Mouse (Mus musculus): ENCODE data around the gene Necab2.

The Necab2 gene

GRCm38 (mm10) chr8:119428766-119429327, 17.7 kb upstream of the Necab2 start:
- DNase-seq = no peak

- DNase-seq = no peak
These were observed 17.0 kb upstream of the Necab2 start for GRCm38 (mm10) chr8:119429552-119429951.

- no peak for DNase-seq
These were observed 16.3 kb upstream of the Necab2 start for GRCm38 (mm10) chr8:119430250-119430649.

- DNase-seq = no peak
These were observed 15.8 kb upstream of the Necab2 start for GRCm38 (mm10) chr8:119430690-119431089.

- no peak for DNase-seq
These were observed 14.1 kb upstream of the Necab2 start for GRCm38 (mm10) chr8:119432372-119432771.

- DNase-seq = no peak
These were observed 12.8 kb upstream of the Necab2 start, which contains the start of gene Osgin1 for GRCm38 (mm10) chr8:119433582-119434174. TSS of gene Osgin1 (plus strand) at chr8:119434124.

- no peak for DNase-seq
These were observed 11.9 kb upstream of the Necab2 start for GRCm38 (mm10) chr8:119434569-119434968.

- no peak for DNase-seq
These were observed 11.0 kb upstream of the Necab2 start for GRCm38 (mm10) chr8:119435527-119435926.

GRCm38 (mm10) chr8:119436331-119436730, 10.2 kb upstream of the Necab2 start:
- no peak for DNase-seq

- no peak for DNase-seq
These were observed 9.6 kb upstream of the Necab2 start for GRCm38 (mm10) chr8:119436933-119437332.

- DNase-seq = peak in 1 of 2 experiments; percentile 48
These were observed 9.0 kb upstream of the Necab2 start for GRCm38 (mm10) chr8:119437506-119437905.

GRCm38 (mm10) chr8:119438876-119439275, 7.6 kb upstream of the Necab2 start:
- DNase-seq = no peak

- DNase-seq = no peak
These were observed 7.1 kb upstream of the Necab2 start for GRCm38 (mm10) chr8:119439424-119439823.

- no peak for DNase-seq
These were observed 6.6 kb upstream of the Necab2 start for GRCm38 (mm10) chr8:119439893-119440249.

- DNase-seq = peak; percentile 61 to 67
These were observed 6.1 kb upstream of the Necab2 start for GRCm38 (mm10) chr8:119440250-119440951.

GRCm38 (mm10) chr8:119440952-119441270, 5.6 kb upstream of the Necab2 start:
- no peak for DNase-seq

GRCm38 (mm10) chr8:119442013-119442412, 4.5 kb upstream of the Necab2 start:
- no peak for DNase-seq

GRCm38 (mm10) chr8:119442970-119443369, 3.5 kb upstream of the Necab2 start:
- DNase-seq = no peak

- peak in 1 of 2 experiments; percentile 40 for DNase-seq
These were observed 666 bp downstream of the Necab2 start for GRCm38 (mm10) chr8:119446990-119447780.

GRCm38 (mm10) chr8:119447781-119448170, 1.3 kb downstream of the Necab2 start:
- DNase-seq = no peak

GRCm38 (mm10) chr8:119449627-119450026, 3.1 kb downstream of the Necab2 start:
- no peak for DNase-seq

GRCm38 (mm10) chr8:119451131-119451530, 4.6 kb downstream of the Necab2 start:
- DNase-seq = no peak

GRCm38 (mm10) chr8:119452919-119453318, 6.4 kb downstream of the Necab2 start:
- DNase-seq = no peak

GRCm38 (mm10) chr8:119456045-119456444, 9.5 kb downstream of the Necab2 start:
- no peak for DNase-seq

All from cerebellum, postnatal 25 days (tissue).